Mouse (Mus musculus) macrophage (primary cell): Measurements from ENCODE around the gene Apobec1. TPM values are rescaled to one million over a fixed set of nuclear protein-coding genes. Genes with fewer than 3 reads are reported as not detected.
"Not testable (repeated sequence)": the region's sequence is repeated elsewhere in the genome, so short reads cannot be mapped to it uniquely, and the experiment has no call there.

Experiments used
- H3K27ac ChIP-seq: fragments of 350-480 bp; formaldehyde crosslinking; 2 replicates; pipeline ENCODE4 v1.9.0; 2021
- H3K36me3 ChIP-seq: fragments of 350-480 bp; formaldehyde crosslinking; 2 replicates; pipeline ENCODE4 v1.9.0; 2021; ENCODE audit errors: inconsistent target
- H3K4me3 ChIP-seq: fragments of 350-480 bp; formaldehyde crosslinking; 2 replicates; pipeline ENCODE4 v1.9.0; 2021; ENCODE audit errors: inconsistent target
- H3K79me2 ChIP-seq: fragments of 350-480 bp; formaldehyde crosslinking; 2 replicates; pipeline ENCODE4 v1.9.0; 2021; ENCODE audit errors: inconsistent target
- WGBS: methylation state at CpG from one replicate; pipeline ENCODE4 v1.1.7; 2026; ENCODE audit warnings: inconsistent platforms; ENCODE audit not compliant: missing documents; 5-methylcytosine and 5-hydroxymethylcytosine counted together
- polyA plus RNA-seq: library from polyadenylated mRNA; stranded (reverse); fragments of 250-400 nt; gene quantifications from 3 replicates; pipeline ENCODE4 v1.2.4, GENCODE M21; 2018; ENCODE audit warnings: inconsistent platforms

Gene Apobec1
- polyA plus RNA-seq, 1 experiment from 2014 or later = 596 TPM

DNA sequence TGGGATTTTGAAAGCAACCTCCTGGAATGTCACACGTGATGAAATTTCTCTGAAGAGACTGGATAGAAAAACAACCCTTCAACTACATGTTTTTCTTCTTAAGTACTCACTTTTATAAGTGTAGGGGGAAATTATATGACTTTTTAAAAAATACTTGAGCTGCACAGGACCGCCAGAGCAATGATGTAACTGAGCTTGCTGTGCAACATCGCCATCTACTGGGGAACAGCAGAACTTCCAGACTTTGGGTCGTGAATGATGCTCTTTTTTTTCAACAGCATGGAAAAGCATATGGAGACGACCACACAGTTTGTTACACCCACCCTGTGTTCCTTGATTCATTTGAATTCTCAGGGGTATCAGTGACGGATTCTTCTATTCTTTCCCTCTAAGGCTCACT, 39.8 kb downstream of the Apobec1 start:
- no peak overlapping the region for H3K27ac ChIP-seq
- no peaks in the 10 kb centered on the region for H3K36me3 ChIP-seq
- WGBS = 8% methylated on average over 6 of the region's 6 CpGs
- H3K79me2 ChIP-seq = no peaks in the 10 kb centered on the region
- H3K4me3 ChIP-seq = no peak overlapping the region

DNA sequence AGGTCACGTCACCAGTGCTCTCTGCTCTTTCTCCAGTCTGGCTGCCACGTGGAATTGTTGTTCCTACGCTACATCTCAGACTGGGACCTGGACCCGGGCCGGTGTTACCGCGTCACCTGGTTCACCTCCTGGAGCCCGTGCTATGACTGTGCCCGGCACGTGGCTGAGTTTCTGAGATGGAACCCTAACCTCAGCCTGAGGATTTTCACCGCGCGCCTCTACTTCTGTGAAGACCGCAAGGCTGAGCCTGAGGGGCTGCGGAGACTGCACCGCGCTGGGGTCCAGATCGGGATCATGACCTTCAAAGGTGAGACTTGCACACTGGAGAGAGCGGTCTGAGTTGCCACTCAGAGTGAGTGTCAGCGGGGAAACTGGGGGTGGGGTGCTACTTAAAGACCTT, 41.2 kb downstream of the Apobec1 start:
- no peaks in the 10 kb centered on the region for H3K36me3 ChIP-seq
- H3K79me2 ChIP-seq = no peaks in the 10 kb centered on the region
- H3K27ac ChIP-seq = no peak overlapping the region
- no peak overlapping the region for H3K4me3 ChIP-seq
- WGBS = 85% methylated on average over 20 of the region's 20 CpGs

DNA sequence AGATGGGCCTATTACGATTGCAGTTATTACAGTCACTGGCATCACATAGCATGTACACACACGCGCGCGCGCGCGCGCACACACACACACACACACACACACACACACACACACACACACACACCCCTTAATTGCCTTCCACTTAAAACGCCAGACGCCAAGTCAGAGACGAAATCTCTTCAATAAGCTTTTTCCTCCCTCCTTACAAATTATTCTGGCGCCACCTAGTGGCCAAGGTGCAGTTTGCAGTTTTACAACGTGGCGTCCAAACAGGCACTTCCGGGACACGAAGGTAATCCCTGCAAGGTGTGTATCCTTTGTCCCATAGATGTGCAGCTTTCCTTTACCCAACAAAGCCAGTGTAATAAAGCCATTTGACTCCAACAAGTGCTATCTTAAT, 41.8 kb downstream of the Apobec1 start:
- 5% methylated on average over 12 of the region's 17 CpGs for WGBS
- H3K36me3 ChIP-seq = no peaks in the 10 kb centered on the region
- H3K4me3 ChIP-seq = no peak overlapping the region
- no peaks in the 10 kb centered on the region for H3K79me2 ChIP-seq
- no peak overlapping the region for H3K27ac ChIP-seq

DNA sequence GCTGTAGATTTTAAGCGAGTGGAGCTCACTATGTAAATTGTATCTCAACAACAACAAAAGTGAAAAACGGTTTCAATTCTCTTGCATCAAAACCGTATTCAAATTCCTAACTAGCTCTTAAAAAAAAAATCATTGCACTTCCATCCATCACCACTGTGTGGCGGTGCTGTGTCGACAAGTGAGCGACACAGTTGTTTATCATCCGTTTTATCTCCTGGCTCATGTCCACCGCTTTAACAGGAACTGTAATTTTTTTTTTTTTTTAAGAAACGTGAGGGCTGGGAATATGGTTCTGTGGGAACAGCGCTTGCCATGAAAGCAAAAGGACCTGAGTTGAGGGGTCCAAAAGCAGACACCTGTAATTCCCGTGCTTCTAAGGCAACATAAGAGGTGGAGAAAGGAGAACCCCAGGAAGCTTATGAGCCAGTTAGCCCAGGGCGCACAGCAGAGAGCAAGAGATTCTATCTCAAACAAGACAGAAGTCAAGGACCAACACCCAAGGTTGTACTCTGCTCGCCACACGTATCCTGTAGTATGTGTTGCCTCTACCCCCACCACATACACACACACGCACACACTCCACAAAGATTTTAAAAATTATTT, 45.2 kb downstream of the Apobec1 start:
- WGBS = 11% methylated on average over 14 of the region's 15 CpGs
- Histone ChIP-seq H3K27ac (no peak overlapping the region), H3K4me3 (no peak overlapping the region), H3K79me2 (no peaks in the 10 kb centered on the region), H3K36me3 (no peaks in the 10 kb centered on the region)

DNA sequence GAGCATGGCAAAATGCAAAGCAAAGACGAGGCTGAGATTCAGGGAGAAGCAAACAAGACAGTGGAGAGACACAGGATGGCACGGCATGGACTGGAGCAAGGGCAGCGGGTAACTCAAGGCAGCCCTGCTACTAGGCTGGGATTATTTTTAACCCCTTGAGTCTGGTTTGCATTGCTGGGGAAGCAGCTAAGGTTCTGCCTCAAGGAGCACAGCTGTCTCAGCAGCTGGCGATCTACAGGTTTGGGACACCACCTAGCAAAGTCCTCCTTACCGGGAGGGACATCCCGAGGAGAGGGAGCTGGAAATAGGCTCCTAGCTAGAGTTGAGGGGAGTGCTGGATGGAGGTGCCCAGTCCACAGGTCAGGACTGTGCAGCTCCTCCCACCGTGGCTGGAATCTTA, 47.0 kb downstream of the Apobec1 start:
- H3K4me3 ChIP-seq = no peak overlapping the region
- H3K36me3 ChIP-seq = no peaks in the 10 kb centered on the region
- no peak overlapping the region for H3K27ac ChIP-seq
- 59% methylated on average over 6 of the region's 7 CpGs for WGBS
- H3K79me2 ChIP-seq = no peaks in the 10 kb centered on the region

DNA sequence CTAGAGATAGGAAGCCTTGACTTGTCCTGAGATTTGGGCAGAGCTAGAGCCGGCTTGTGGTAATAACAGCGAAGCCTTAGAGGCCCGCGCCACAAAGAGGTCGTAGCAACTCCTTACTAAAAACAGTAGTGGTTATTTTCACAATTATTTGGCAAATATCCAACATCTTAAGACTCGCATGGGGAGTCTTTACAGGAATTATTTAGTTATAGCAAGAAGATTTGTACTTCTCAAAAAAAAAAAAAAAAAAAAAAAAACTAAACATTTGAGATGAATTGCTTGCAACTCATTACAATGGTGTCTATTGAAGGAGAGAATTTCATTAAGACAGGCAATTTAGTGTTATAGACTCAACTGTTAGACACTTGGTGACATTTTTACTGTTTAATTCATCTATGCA, 48.1 kb downstream of the Apobec1 start:
- WGBS = 56% methylated on average over 6 of the region's 6 CpGs
- H3K36me3 ChIP-seq = no peaks in the 10 kb centered on the region
- no peaks in the 10 kb centered on the region for H3K79me2 ChIP-seq
- no peak overlapping the region for H3K4me3 ChIP-seq
- H3K27ac ChIP-seq = no peak overlapping the region

DNA sequence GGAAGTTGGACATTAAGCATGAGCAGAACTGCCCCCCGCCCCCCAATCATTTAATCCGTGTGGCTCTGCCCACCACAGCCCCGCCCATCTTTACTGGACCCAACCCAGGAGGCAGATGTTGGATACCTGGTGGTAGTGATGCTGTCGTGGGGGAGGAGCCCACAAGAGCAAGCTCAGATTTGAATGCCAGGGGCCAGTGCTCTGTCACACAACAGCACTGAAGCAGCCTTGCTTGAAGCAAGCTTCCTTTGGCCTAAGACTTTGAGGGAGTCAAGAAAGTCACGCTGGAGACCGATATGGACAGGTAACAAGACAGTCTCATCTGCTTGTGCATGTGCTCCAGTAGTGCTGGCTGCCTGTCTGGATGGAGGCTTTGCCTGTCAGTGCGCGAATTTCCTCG, 48.6 kb downstream of the Apobec1 start, which contains the start of gene Aicda:
Gene Aicda (plus strand): TSS at position 196 of the 400 bp plus-strand sequence.
- 77% methylated on average over 9 of the region's 9 CpGs for WGBS
- H3K36me3 ChIP-seq = no peaks in the 10 kb centered on the region
- H3K4me3 ChIP-seq = no peak within 1 kb of the TSS
- H3K79me2 ChIP-seq = no peaks in the 10 kb centered on the region
- H3K27ac ChIP-seq = no peak within 1 kb of the TSS

DNA sequence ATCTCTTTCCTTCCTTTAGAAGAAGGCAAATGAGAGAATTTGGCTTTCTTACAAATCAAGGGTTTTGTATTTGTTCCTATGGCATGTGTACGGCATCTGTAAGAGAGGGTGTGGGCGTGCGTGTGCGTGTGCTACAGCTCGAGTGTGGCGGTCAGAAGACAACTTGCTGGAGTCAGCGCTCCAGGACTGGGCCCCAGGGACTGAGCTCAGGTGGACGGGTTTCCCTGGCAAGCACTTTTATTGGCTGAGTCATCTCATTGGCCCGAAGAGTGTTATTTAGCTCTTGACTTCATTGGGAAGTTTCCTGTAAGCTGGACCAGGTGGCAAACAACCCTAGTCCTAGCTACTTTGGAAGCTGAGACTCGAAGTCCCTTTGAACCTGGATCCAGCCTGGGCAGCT, 56.3 kb downstream of the Apobec1 start:
- no peaks in the 10 kb centered on the region for H3K79me2 ChIP-seq
- H3K36me3 ChIP-seq = no peaks in the 10 kb centered on the region
- no peak overlapping the region for H3K27ac ChIP-seq
- H3K4me3 ChIP-seq = no peak overlapping the region
- WGBS = 84% methylated on average over 10 of the region's 10 CpGs

DNA sequence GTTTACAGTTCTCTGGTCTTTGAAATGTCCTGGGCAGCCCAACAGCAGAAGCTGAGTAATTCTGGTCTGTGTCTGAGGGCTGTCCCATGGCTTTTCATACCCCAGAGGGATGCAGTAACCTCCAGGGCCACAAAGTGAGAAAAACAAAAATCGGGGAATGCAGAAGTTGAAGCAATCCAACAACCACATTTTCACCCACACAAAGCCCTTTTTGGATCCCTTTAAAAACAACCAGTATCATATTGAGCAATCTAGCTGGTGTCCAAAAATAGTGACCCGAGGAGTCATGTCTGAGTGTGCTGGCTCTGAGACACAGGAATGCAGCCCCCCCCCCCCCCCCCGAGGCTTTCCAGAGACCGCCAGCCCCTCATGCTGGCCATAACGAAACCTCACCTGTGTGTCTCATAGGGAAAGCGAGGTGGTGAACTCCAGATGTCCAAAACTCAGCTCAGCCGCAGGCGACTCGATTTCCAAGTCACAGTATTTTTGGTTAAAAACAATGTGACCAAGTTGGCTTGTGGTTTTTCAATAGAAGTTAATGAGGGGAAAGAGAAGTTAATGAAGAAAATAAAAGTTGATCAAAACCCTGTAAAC, 56.9 kb downstream of the Apobec1 start:
- 5% methylated on average over 9 of the region's 9 CpGs for WGBS
- H3K4me3 ChIP-seq = no peak overlapping the region
- no peaks in the 10 kb centered on the region for H3K36me3 ChIP-seq
- H3K27ac ChIP-seq = no peak overlapping the region; the same call in 1 of the 2 replicates
- no peaks in the 10 kb centered on the region for H3K79me2 ChIP-seq

DNA sequence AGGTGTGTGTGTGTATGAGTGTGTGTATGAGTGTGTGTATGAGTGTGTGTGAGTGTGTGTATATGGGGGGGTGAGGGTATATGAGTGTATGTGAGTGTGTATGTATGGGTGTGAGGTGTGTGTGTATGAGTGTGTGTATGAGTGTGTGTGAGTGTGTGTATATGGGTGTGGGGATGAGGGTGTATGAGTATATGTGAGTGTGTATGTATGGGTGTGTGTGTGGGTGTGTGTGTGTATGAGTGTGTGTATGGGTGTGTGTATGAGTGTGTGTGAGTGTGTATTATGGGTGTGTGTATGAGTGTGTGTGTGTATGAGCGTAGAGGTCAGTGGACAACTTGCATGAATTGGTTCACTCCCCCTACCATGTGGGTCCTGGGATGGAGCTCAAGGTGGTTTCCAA, 57.6 kb downstream of the Apobec1 start:
- Histone ChIP-seq H3K27ac (no peak overlapping the region), H3K4me3 (no peak overlapping the region), H3K79me2 (no peaks in the 10 kb centered on the region), H3K36me3 (no peaks in the 10 kb centered on the region)
- WGBS = 100% methylated on average over 1 of the region's 1 CpGs

DNA sequence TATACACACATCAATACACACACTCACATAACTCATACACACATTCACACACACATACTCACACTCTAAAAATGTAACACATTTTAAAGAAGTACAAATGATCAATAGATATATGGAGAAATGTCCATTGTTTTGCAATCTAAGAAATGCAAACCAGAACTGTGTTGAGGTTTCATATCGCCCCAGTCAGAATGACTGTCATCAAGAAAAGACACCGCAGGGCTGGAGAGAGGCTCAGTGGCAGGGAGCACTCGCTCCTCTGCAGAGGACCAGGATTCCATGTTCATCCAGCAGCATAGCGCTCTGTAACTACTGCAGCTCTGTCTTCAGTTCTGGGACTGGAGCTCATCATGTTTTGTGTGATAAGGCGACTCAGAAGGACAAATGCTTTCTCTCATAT, 58.7 kb downstream of the Apobec1 start:
- no peak overlapping the region for H3K4me3 ChIP-seq
- no peaks in the 10 kb centered on the region for H3K36me3 ChIP-seq
- H3K27ac ChIP-seq = no peak overlapping the region
- no peaks in the 10 kb centered on the region for H3K79me2 ChIP-seq
- 75% methylated on average over 5 of the region's 5 CpGs for whole genome bisulfite sequencing

DNA sequence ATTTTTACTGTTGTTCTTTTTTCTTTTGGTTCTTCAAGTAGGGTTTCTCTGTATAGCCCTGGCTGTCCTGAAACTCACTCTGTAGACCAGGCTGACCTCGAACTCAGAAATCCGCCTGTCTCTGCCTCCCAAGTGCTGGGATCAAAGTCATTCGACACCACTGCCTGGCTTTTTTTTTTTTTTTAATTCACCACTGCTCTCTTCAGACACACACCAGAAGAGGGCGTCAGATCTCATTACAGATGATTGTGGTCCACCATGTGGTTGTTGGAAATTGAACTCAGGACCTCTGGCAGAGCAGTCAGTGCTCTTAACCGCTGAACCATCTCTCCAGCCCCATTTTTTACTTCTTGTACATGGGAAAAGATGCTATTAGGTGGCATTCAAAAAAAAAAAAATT, 59.8 kb downstream of the Apobec1 start:
- 81% methylated on average over 5 of the region's 5 CpGs for WGBS
- not testable (repeated sequence) for H3K27ac ChIP-seq, H3K4me3 ChIP-seq, H3K79me2 ChIP-seq, H3K36me3 ChIP-seq

DNA sequence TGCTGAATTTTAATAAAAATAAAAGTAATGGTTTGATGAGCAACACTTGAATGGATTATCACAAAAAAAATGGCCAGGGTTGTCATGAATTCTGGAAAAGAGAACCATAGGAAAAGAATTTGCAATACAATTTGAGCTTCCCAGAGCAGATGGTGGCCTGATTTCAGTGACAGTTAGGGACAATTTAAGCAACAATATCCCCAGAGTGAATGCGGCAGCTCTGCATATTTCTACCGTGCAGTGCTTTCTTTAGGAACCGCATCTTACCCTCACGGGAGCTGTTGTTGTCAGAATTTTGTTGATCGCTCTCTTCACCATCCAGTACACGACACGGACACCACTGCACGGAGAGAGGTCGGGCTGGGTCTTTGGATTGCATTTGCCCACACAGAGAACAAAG, 62.7 kb downstream of the Apobec1 start:
- Histone ChIP-seq H3K36me3 (no peaks in the 10 kb centered on the region), H3K79me2 (no peaks in the 10 kb centered on the region), H3K4me3 (no peak overlapping the region), H3K27ac (no peak overlapping the region)
- WGBS = 95% methylated on average over 9 of the region's 9 CpGs

DNA sequence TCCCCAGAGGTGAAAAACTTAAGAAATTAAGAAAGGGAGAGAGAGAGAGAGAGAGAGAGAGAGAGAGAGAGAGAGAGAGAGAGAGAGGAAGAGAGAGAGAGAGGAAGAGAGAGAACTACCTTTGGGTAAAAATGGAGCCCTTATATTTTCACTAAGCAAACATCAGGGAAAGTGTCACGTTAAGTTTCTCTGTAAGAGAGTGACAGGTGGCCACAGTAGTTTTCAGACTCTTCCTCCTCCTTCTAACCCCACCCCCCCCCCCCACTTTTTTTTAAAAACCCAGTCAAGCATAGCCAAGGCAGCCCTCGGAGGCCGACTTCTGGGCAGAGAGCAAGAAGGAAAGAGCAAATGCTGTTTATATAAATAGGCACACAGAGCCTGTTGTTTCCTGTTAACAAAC, 68.2 kb downstream of the Apobec1 start:
- Histone ChIP-seq H3K27ac (no peak overlapping the region), H3K36me3 (no peaks in the 10 kb centered on the region), H3K79me2 (no peaks in the 10 kb centered on the region), H3K4me3 (no peak overlapping the region)
- WGBS = 37% methylated on average over 3 of the region's 3 CpGs

DNA sequence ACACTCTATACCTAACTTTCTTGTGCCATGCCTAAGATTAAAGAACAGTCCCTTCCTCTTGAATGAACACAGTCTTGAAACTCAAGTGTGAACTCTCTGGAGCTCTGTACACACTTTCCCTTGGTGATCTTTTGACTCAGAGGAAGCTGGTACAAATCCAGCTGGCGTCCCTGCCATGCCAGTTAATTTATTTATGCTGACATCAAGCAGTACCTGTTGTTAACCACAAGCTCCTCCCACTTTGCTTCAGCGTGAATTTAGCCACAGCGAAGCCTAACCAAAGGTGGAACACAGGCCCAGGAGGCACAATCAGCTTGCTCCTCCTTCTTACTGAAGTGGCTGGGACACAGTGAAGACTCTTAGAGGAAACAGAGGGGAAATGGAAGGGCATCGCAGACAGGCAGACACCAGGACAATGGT, 69.4 kb downstream of the Apobec1 start:
- WGBS = 21% methylated on average over 4 of the region's 4 CpGs
- no peak overlapping the region for H3K4me3 ChIP-seq
- no peak overlapping the region for H3K27ac ChIP-seq
- no peaks in the 10 kb centered on the region for H3K36me3 ChIP-seq
- no peaks in the 10 kb centered on the region for H3K79me2 ChIP-seq
